Comparison of ENCODE assay signal across 8 mouse cellular contexts in the genomic region with DNA sequence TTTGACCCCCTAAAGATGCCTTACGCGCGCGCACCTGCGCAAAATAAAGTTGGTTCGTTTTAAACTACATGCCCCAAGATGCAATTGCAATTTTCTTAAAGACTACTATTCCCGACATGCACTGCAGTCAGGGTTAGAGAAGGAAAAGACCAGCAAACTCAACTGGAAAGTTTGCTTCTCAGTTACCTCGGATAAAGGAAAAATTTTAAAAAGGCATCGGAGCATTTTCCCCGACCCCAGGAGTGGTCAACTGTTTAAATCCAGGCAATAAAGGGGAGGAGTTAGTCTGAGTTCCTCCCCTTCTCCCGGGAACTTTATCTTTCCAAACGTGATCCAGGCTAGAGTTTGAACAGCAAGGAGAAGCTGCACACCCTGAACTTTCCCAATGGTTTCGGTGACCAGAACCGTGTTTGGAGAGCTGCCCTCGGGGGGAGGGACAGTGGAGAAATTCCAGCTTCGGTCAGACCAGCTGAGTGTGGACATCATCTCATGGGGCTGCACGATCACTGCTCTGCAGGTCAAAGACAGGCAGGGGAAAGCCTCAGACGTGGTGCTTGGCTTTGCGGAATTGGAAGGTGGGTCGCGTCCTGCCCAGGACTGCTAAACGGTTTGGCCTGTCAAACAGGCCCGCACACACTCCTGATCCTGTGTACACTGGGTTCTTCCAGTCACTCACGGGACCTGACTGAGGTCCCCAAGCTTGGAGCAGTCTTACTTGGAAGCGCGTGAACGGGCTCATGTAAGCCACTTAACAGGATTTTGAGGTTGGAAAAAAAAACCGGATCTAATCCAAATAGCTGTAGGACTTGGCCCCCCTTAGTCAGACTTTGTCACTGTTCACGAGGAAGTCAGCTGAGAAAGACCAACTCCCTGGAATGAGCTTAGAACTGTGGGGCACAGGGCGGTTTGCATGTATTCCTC. TPM values are rescaled to one million over a fixed set of nuclear protein-coding genes. Genes with fewer than 3 reads are reported as not detected.
DNase-seq lines count a peak whose midpoint lies in the region; ATAC-seq and TF ChIP-seq lines count a peak whose summit lies in the region.

Gene Galm, plus strand, starts transcription at position 141 of the 921 bp plus-strand sequence.

- H3K4me2 ChIP-seq in heart, embryonic 12.5 days: peak within 1 kb of the TSS; percentile 89
- peak within 1 kb of the TSS; percentile 79 for H3K4me2 ChIP-seq in kidney, embryonic 14.5 days (replicated peaks; ENCODE audit: low read depth, low read length)
- H3K4me2 ChIP-seq in midbrain, postnatal 0 days (ENCODE audit: low read depth, low read length, poor library complexity, severe bottlenecking): peak within 1 kb of the TSS; percentile 70
- H3K4me2 ChIP-seq in stomach, embryonic 16.5 days (ENCODE audit: low read depth, low read length): peak within 1 kb of the TSS; percentile 49

- no peak for TF ChIP-seq CTCF in C2C12 (IDR thresholded peaks at IDR 0.05; ENCODE audit: control insufficient read depth, insufficient read depth, insufficient read length)
- TF ChIP-seq CTCF in bone marrow macrophage, adult 2 months (IDR thresholded peaks at IDR 0.05; ENCODE audit: low read depth, low read length): no peak
- TF ChIP-seq CTCF in liver, adult 2 months (IDR thresholded peaks at IDR 0.05; ENCODE audit: low read depth, low read length): no peak
- no peak for TF ChIP-seq CTCF in midbrain, postnatal 0 days (IDR thresholded peaks at IDR 0.05)

- H3K9ac ChIP-seq in heart, embryonic 12.5 days: peak within 1 kb of the TSS; percentile 70
- peak within 1 kb of the TSS; percentile 72 for H3K9ac ChIP-seq in kidney, embryonic 14.5 days (ENCODE audit: low read depth, low read length)
- H3K9ac ChIP-seq in liver, adult 2 months (ENCODE audit: low read depth, low read length): peak within 1 kb of the TSS; percentile 73
- peak within 1 kb of the TSS; percentile 42; the same call in 1 of the 2 replicates for H3K9ac ChIP-seq in midbrain, postnatal 0 days (replicated peaks; ENCODE audit: low read length, poor library complexity, severe bottlenecking)
- H3K9ac ChIP-seq in stomach, embryonic 16.5 days (ENCODE audit: low read length): peak within 1 kb of the TSS; percentile 58

- H3K4me1 ChIP-seq in bone marrow macrophage, adult 2 months (ENCODE audit: control insufficient read depth, insufficient read depth, low read length): peaks cover 33% of the 10 kb centered on the region
- peaks cover 20% of the 10 kb centered on the region for H3K4me1 ChIP-seq in heart, embryonic 12.5 days (replicated peaks)
- peaks cover 7% of the 10 kb centered on the region; the same call in 1 of the 2 replicates for H3K4me1 ChIP-seq in kidney, embryonic 14.5 days (ENCODE audit: control insufficient read depth, insufficient read depth, low read length)
- H3K4me1 ChIP-seq in liver, adult 2 months (ENCODE audit: control insufficient read depth, insufficient read depth, low read length): peaks cover 13% of the 10 kb centered on the region
- H3K4me1 ChIP-seq in midbrain, postnatal 0 days (ENCODE audit: insufficient read depth, low read length): 0 out of 2 replicates have a peak, but pooled peaks cover 3% of the 10 kb centered on the region
- H3K4me1 ChIP-seq in stomach, embryonic 16.5 days (ENCODE audit: control insufficient read depth, insufficient read depth, low read length): no peaks in the 10 kb centered on the region

- no peaks in the 10 kb centered on the region for H3K79me3 ChIP-seq in C2C12 (ENCODE audit: low read depth)

- ATAC-seq in erythroblast, adult 5-6 weeks (replicated peaks; ENCODE audit: low FRiP score, poor library complexity, severe bottlenecking): peak; percentile 57; the same call in 1 of the 2 replicates
- peak; percentile 65 for ATAC-seq in heart, embryonic 12.5 days (ENCODE audit: insufficient number of reproducible peaks, low FRiP score)
- ATAC-seq in kidney, embryonic 14.5 days (ENCODE audit: low FRiP score, low TSS enrichment): peak; percentile 82
- peak; percentile 68; the same call in 1 of the 2 replicates for ATAC-seq in midbrain, postnatal 0 days (ENCODE audit: low FRiP score)
- peak; percentile 75 for ATAC-seq in stomach, embryonic 16.5 days (ENCODE audit: insufficient read depth, low FRiP score)

- DNase-seq in liver, adult 2 months (ENCODE audit: extremely low read depth, low read depth, low spot score): peak; percentile 95
- DNase-seq in midbrain, postnatal 0 days (ENCODE audit: low spot score): peak; percentile 57

- TF ChIP-seq POLR2A in bone marrow macrophage, adult 2 months (IDR thresholded peaks at IDR 0.05; ENCODE audit: borderline replicate concordance, low read depth, low read length): no peak
- peak; percentile 51; the same call in 1 of the 2 replicates for TF ChIP-seq POLR2A in liver, adult 2 months (IDR thresholded peaks at IDR 0.05; ENCODE audit: extremely low read depth, insufficient read depth, low read length)

- no peaks in the 10 kb centered on the region for H3K79me2 ChIP-seq in C2C12 (ENCODE audit: control insufficient read depth, insufficient read depth)
- peaks cover 5% of the 10 kb centered on the region; the same call in 1 of the 2 replicates for H3K79me2 ChIP-seq in liver, adult 2 months (ENCODE audit: control insufficient read depth, insufficient read depth, low read length)

- 3% methylated on average over 30 of the region's 30 CpGs for WGBS in heart, embryonic 12.5 days
- WGBS in kidney, embryonic 14.5 days: 5% methylated on average over 30 of the region's 30 CpGs
- under 1% methylated on average over 30 of the region's 30 CpGs for WGBS in liver, adult 2 months
- 3% methylated on average over 30 of the region's 30 CpGs for WGBS in midbrain, postnatal 0 days
- WGBS in stomach, embryonic 16.5 days: 4% methylated on average over 30 of the region's 30 CpGs

- peak within 1 kb of the TSS; percentile 94 for H3K27ac ChIP-seq in bone marrow macrophage, adult 2 months (ENCODE audit: insufficient read depth, low read depth, low read length)
- peak within 1 kb of the TSS; percentile 55 for H3K27ac ChIP-seq in heart, embryonic 12.5 days (ENCODE audit: poor library complexity, severe bottlenecking)
- H3K27ac ChIP-seq in kidney, embryonic 14.5 days (ENCODE audit: low read depth, low read length): peak within 1 kb of the TSS; percentile 27
- H3K27ac ChIP-seq in liver, adult 2 months (replicated peaks; ENCODE audit: insufficient read depth, low read depth, low read length): peak within 1 kb of the TSS; percentile 96
- no peak within 1 kb of the TSS for H3K27ac ChIP-seq in midbrain, postnatal 0 days (ENCODE audit: low read depth, low read length)
- peak within 1 kb of the TSS; percentile 71 for H3K27ac ChIP-seq in stomach, embryonic 16.5 days (ENCODE audit: low read length)

- no peaks in the 10 kb centered on the region for H3K36me3 ChIP-seq in C2C12 (ENCODE audit: control insufficient read depth, insufficient read depth)
- no peaks in the 10 kb centered on the region for H3K36me3 ChIP-seq in heart, embryonic 12.5 days
- no peaks in the 10 kb centered on the region for H3K36me3 ChIP-seq in kidney, embryonic 14.5 days (ENCODE audit: control insufficient read depth, insufficient read depth, low read length)
- no peaks in the 10 kb centered on the region for H3K36me3 ChIP-seq in liver, adult 2 months (ENCODE audit: control insufficient read depth, insufficient read depth, low read length)
- no peaks in the 10 kb centered on the region for H3K36me3 ChIP-seq in midbrain, postnatal 0 days (ENCODE audit: insufficient read depth, low read length)
- H3K36me3 ChIP-seq in stomach, embryonic 16.5 days (ENCODE audit: control insufficient read depth, insufficient read depth, low read length): no peaks in the 10 kb centered on the region

- H3ac ChIP-seq in C2C12 (ENCODE audit: control insufficient read depth, insufficient read length, low read depth): peak within 1 kb of the TSS; percentile 52

- H3K4me3 ChIP-seq in C2C12 (ENCODE audit: insufficient read depth, poor library complexity, severe bottlenecking): no peak within 1 kb of the TSS
- H3K4me3 ChIP-seq in bone marrow macrophage, adult 2 months (ENCODE audit: insufficient read depth, low read length): peak within 1 kb of the TSS; percentile 55
- peak within 1 kb of the TSS; percentile 57 for H3K4me3 ChIP-seq in heart, embryonic 12.5 days
- H3K4me3 ChIP-seq in kidney, embryonic 14.5 days (ENCODE audit: low read length): peak within 1 kb of the TSS; percentile 56
- H3K4me3 ChIP-seq in liver, adult 2 months (ENCODE audit: insufficient read depth, low read depth, low read length): peak within 1 kb of the TSS; percentile 57
- peak within 1 kb of the TSS; percentile 39 for H3K4me3 ChIP-seq in midbrain, postnatal 0 days (ENCODE audit: low read depth, low read length)
- peak within 1 kb of the TSS; percentile 51 for H3K4me3 ChIP-seq in stomach, embryonic 16.5 days (replicated peaks; ENCODE audit: low read length)

- H3K9me3 ChIP-seq in heart, embryonic 12.5 days (replicated peaks): no peaks in the 10 kb centered on the region
- H3K9me3 ChIP-seq in kidney, embryonic 14.5 days (ENCODE audit: control insufficient read depth, low read length): no peaks in the 10 kb centered on the region
- H3K9me3 ChIP-seq in midbrain, postnatal 0 days (ENCODE audit: low read length): no peaks in the 10 kb centered on the region
- H3K9me3 ChIP-seq in stomach, embryonic 16.5 days (replicated peaks; ENCODE audit: control insufficient read depth, low read length): no peaks in the 10 kb centered on the region

- no peaks in the 10 kb centered on the region for H3K27me3 ChIP-seq in C2C12 (ENCODE audit: control insufficient read depth, insufficient read depth, insufficient read length)
- H3K27me3 ChIP-seq in heart, embryonic 12.5 days (replicated peaks): 0 out of 2 replicates have a peak, but pooled peaks cover 6% of the 10 kb centered on the region
- no peaks in the 10 kb centered on the region for H3K27me3 ChIP-seq in kidney, embryonic 14.5 days (ENCODE audit: control insufficient read depth, insufficient read depth, low read length)
- H3K27me3 ChIP-seq in liver, adult 2 months (ENCODE audit: control insufficient read depth, insufficient read depth, low read length): no peaks in the 10 kb centered on the region
- H3K27me3 ChIP-seq in midbrain, postnatal 0 days (ENCODE audit: insufficient read depth, low read length): no peaks in the 10 kb centered on the region
- no peaks in the 10 kb centered on the region for H3K27me3 ChIP-seq in stomach, embryonic 16.5 days (ENCODE audit: control insufficient read depth, insufficient read depth, low read length)

RNA-seq across cellular contexts. Expression of gene Galm, which starts in this region (rescaled TPM):
- polyA plus RNA-seq in C2C12 (2012; fragmentation: generic; extraction: Trizol): 3.7 TPM
- polyA plus RNA-seq in bone marrow macrophage, adult 2 months (2012; ENCODE audit: insufficient read depth, insufficient read length, missing spikeins): 18.1 and 18.2 TPM in 2 replicates
- 2.1 and 7.5 TPM in 2 replicates for total RNA-seq in erythroblast, adult 5-6 weeks (2015; ENCODE audit: low replicate concordance)
- 0.84 and 1.7 TPM in 2 replicates for total RNA-seq in erythroblast, adult 5-6 weeks (2017; ENCODE audit: low replicate concordance)
- 10.0 TPM in 2 replicates for polyA plus RNA-seq in heart, embryonic 12.5 days (2016; fragmentation: Nextera tagmentation; extraction: Ambion mirVana)
- 14.1 and 16.4 TPM in 2 replicates for polyA plus RNA-seq in kidney, embryonic 14.5 days (2014; fragmentation: Nextera tagmentation; extraction: Ambion mirVana)
- 68.6 and 70.5 TPM in 2 replicates for total RNA-seq in liver, adult 2 months (2014; rRNA removed)
- polyA plus RNA-seq in liver, adult 2 months (2012; rRNA removed): 81.2 and 98.5 TPM in 2 replicates
- 1.3 and 1.5 TPM in 2 replicates for total RNA-seq in midbrain, postnatal 0 days (2014; rRNA removed)
- polyA plus RNA-seq in midbrain, postnatal 0 days (2015; fragmentation: Nextera tagmentation; extraction: Ambion mirVana): 1.00 and 1.1 TPM in 2 replicates
- polyA plus RNA-seq in stomach, embryonic 16.5 days (2015; fragmentation: Nextera tagmentation; extraction: Ambion mirVana): 34.3 and 35.1 TPM in 2 replicates
